Comparison of ENCODE assay signal across 9 mouse cellular contexts in genomic region chr1:172119720-172120119, GRCm38 (mm10). TPM values are rescaled to one million over a fixed set of nuclear protein-coding genes. Genes with fewer than 3 reads are reported as not detected.
A peak's percentile ranks its signal among the peaks of the same experiment; 100 is the strongest.
DNase-seq lines count a peak whose midpoint lies in the region; ATAC-seq lines count a peak whose summit lies in the region.
"Had no signal": no experiment of that assay in that cellular context is flagged by ENCODE, and none has a peak within 500 bp of the region (broad histone marks: within the 10 kb centered on the region; RNA-seq: fewer than 3 reads in every experiment).

No protein-coding gene starts in this region.

- H3K36me3 ChIP-seq in intestine, embryonic 14.5 days (ENCODE audit: control insufficient read depth, insufficient read depth, low read length) = peaks cover 91% of the 10 kb centered on the region
- peaks cover 44% of the 10 kb centered on the region for H3K36me3 ChIP-seq in intestine, embryonic 16.5 days (ENCODE audit: control insufficient read depth, insufficient read depth, low read length)
- H3K36me3 ChIP-seq in embryonic facial prominence, embryonic 11.5 days (replicated peaks; ENCODE audit: control insufficient read depth, insufficient read depth, low read depth, low read length) = peaks cover 29% of the 10 kb centered on the region

- 0 out of 2 replicates have a peak, but pooled peaks have one; percentile 50 for ATAC-seq in intestine, embryonic 14.5 days (replicated peaks; ENCODE audit: low FRiP score, low TSS enrichment, low read depth)
- ATAC-seq in intestine, embryonic 16.5 days = no peak
- ATAC-seq in embryonic facial prominence, embryonic 11.5 days (replicated peaks; ENCODE audit: insufficient number of reproducible peaks, low FRiP score, low TSS enrichment, low read depth) = no peak
- ATAC-seq in inflammation-experienced regulatory T-cells, adult 6 months = peak; percentile 80

- no peak for DNase-seq in intestine, embryonic 14.5 days (ENCODE audit: low spot score)
- peak; percentile 70 for DNase-seq in CD4-positive helper T cell, adult 2 months (ENCODE audit: low read depth, low spot score)
- peak; percentile 12 to 59 for DNase-seq in adrenal gland, postnatal 36 days
- peak; percentile 82 for DNase-seq in embryonic facial prominence, embryonic 11.5 days (ENCODE audit: low spot score)
- DNase-seq in lung, postnatal 36 days = peak; percentile 77
- no peak for DNase-seq in urinary bladder, adult 2 months (ENCODE audit: low spot score)

- H3K4me2 ChIP-seq in intestine, embryonic 14.5 days (ENCODE audit: low read length) = no peak overlapping the region
- no peak overlapping the region for H3K4me2 ChIP-seq in intestine, embryonic 16.5 days (ENCODE audit: low read depth, low read length)
- no peak overlapping the region for H3K4me2 ChIP-seq in embryonic facial prominence, embryonic 11.5 days (ENCODE audit: low read depth, low read length)
- H3K4me2 ChIP-seq: embryonic facial prominence, embryonic 13.5 days had no signal

- no peaks in the 10 kb centered on the region for H3K4me1 ChIP-seq in intestine, embryonic 14.5 days (replicated peaks; ENCODE audit: control insufficient read depth, insufficient read depth, low read length)
- no peaks in the 10 kb centered on the region for H3K4me1 ChIP-seq in intestine, embryonic 16.5 days (ENCODE audit: control insufficient read depth, insufficient read depth, low read length)
- no peaks in the 10 kb centered on the region for H3K4me1 ChIP-seq in embryonic facial prominence, embryonic 11.5 days (ENCODE audit: control insufficient read depth, insufficient read depth, low read length)
- H3K4me1 ChIP-seq: embryonic facial prominence, embryonic 13.5 days had no signal

- H3K27ac ChIP-seq in intestine, embryonic 14.5 days (ENCODE audit: low read depth) = no peak overlapping the region
- no peak overlapping the region for H3K27ac ChIP-seq in intestine, embryonic 16.5 days (ENCODE audit: low read length)
- H3K27ac ChIP-seq in embryonic facial prominence, embryonic 11.5 days (replicated peaks; ENCODE audit: low read depth, low read length) = no peak overlapping the region
- H3K27ac ChIP-seq: embryonic facial prominence, embryonic 13.5 days had no signal

- 53% methylated on average over 3 of the region's 3 CpGs for WGBS in intestine, embryonic 14.5 days
- WGBS in intestine, embryonic 16.5 days = 41% methylated on average over 3 of the region's 3 CpGs
- 55% methylated on average over 3 of the region's 3 CpGs for WGBS in embryonic facial prominence, embryonic 11.5 days

- H3K4me3 ChIP-seq in intestine, embryonic 14.5 days (ENCODE audit: low read depth, low read length) = no peak overlapping the region
- no peak overlapping the region for H3K4me3 ChIP-seq in intestine, embryonic 16.5 days (ENCODE audit: low read length)
- no peak overlapping the region for H3K4me3 ChIP-seq in embryonic facial prominence, embryonic 11.5 days (ENCODE audit: low read depth, low read length)
- H3K4me3 ChIP-seq: embryonic facial prominence, embryonic 13.5 days had no signal

- H3K9ac ChIP-seq in intestine, embryonic 14.5 days (ENCODE audit: low read length) = no peak overlapping the region
- H3K9ac ChIP-seq in intestine, embryonic 16.5 days (ENCODE audit: low read depth, low read length) = no peak overlapping the region
- no peak overlapping the region for H3K9ac ChIP-seq in embryonic facial prominence, embryonic 11.5 days (replicated peaks; ENCODE audit: low read length)
- H3K9ac ChIP-seq: embryonic facial prominence, embryonic 13.5 days had no signal

- no peaks in the 10 kb centered on the region for H3K9me3 ChIP-seq in intestine, embryonic 14.5 days (ENCODE audit: control insufficient read depth, low read length)
- no peaks in the 10 kb centered on the region for H3K9me3 ChIP-seq in intestine, embryonic 16.5 days (ENCODE audit: control insufficient read depth, low read length)
- H3K9me3 ChIP-seq in embryonic facial prominence, embryonic 11.5 days (replicated peaks; ENCODE audit: control insufficient read depth, low read length) = no peaks in the 10 kb centered on the region
- H3K9me3 ChIP-seq: embryonic facial prominence, embryonic 13.5 days had no signal

- H3K27me3 ChIP-seq in intestine, embryonic 14.5 days (replicated peaks; ENCODE audit: control insufficient read depth, insufficient read depth, low read length) = no peaks in the 10 kb centered on the region
- H3K27me3 ChIP-seq in intestine, embryonic 16.5 days (replicated peaks; ENCODE audit: control insufficient read depth, insufficient read depth, low read length) = no peaks in the 10 kb centered on the region
- H3K27me3 ChIP-seq in embryonic facial prominence, embryonic 11.5 days (ENCODE audit: control insufficient read depth, insufficient read depth, low read length) = no peaks in the 10 kb centered on the region
- H3K27me3 ChIP-seq: embryonic facial prominence, embryonic 13.5 days had no signal

RNA-seq across cellular contexts. Expression of gene Pex19, which starts 6.8 kb away (rescaled TPM):
- polyA plus RNA-seq in intestine, embryonic 14.5 days (2014; fragmentation: Nextera tagmentation; extraction: Ambion mirVana) = 140 TPM in 2 replicates
- polyA plus RNA-seq in intestine, embryonic 16.5 days (2015; fragmentation: Nextera tagmentation; extraction: Ambion mirVana) = 161 TPM in 2 replicates
- 100 to 1,000 TPM; 112 to 147 TPM for total RNA-seq in adrenal gland, postnatal 36 days (2021)
- 153 and 155 TPM in 2 replicates for polyA plus RNA-seq in embryonic facial prominence, embryonic 11.5 days (2014; fragmentation: Nextera tagmentation; extraction: Ambion mirVana)
- 10 to 100 TPM; 61.2 to 81.8 (median 78.3) TPM for polyA plus RNA-seq in inflammation-experienced regulatory T-cells, adult 6 months (2017; shearing (Covaris generic))
- 89.4 and 89.6 TPM in 2 replicates for polyA plus RNA-seq in urinary bladder, adult 2 months (2012; rRNA removed)

RNA-seq across cellular contexts. Expression of gene Dcaf8, which starts 28.2 kb away (rescaled TPM):
- 102 and 114 TPM in 2 replicates for polyA plus RNA-seq in intestine, embryonic 14.5 days (2014; fragmentation: Nextera tagmentation; extraction: Ambion mirVana)
- 93.2 and 102 TPM in 2 replicates for polyA plus RNA-seq in intestine, embryonic 16.5 days (2015; fragmentation: Nextera tagmentation; extraction: Ambion mirVana)
- 100 to 1,000 TPM; 108 to 143 TPM for total RNA-seq in adrenal gland, postnatal 36 days (2021)
- 103 and 109 TPM in 2 replicates for polyA plus RNA-seq in embryonic facial prominence, embryonic 11.5 days (2014; fragmentation: Nextera tagmentation; extraction: Ambion mirVana)
- 10 to 100 TPM; 46.7 to 99.2 (median 78.4) TPM for polyA plus RNA-seq in inflammation-experienced regulatory T-cells, adult 6 months (2017; shearing (Covaris generic))
- 115 and 118 TPM in 2 replicates for polyA plus RNA-seq in urinary bladder, adult 2 months (2012; rRNA removed)

RNA-seq across cellular contexts. Expression of gene Ncstn, which starts 37.1 kb away (rescaled TPM):
- polyA plus RNA-seq in intestine, embryonic 14.5 days (2014; fragmentation: Nextera tagmentation; extraction: Ambion mirVana) = 140 TPM in 2 replicates
- polyA plus RNA-seq in intestine, embryonic 16.5 days (2015; fragmentation: Nextera tagmentation; extraction: Ambion mirVana) = 159 TPM in 2 replicates
- total RNA-seq in adrenal gland, postnatal 36 days (2021) = 100 to 1,000 TPM in 1 of 2 experiments, 10 to 100 TPM in 1; 94.4 to 101 TPM
- polyA plus RNA-seq in embryonic facial prominence, embryonic 11.5 days (2014; fragmentation: Nextera tagmentation; extraction: Ambion mirVana) = 85.6 and 89.2 TPM in 2 replicates
- 100 to 1,000 TPM in 2 of 3 experiments, 10 to 100 TPM in 1; 97.1 to 147 (median 109) TPM for polyA plus RNA-seq in inflammation-experienced regulatory T-cells, adult 6 months (2017; shearing (Covaris generic))
- 94.8 and 100.0 TPM in 2 replicates for polyA plus RNA-seq in urinary bladder, adult 2 months (2012; rRNA removed)

RNA-seq across cellular contexts. Expression of gene Copa, which starts 37.4 kb away (rescaled TPM):
- 182 and 183 TPM in 2 replicates for polyA plus RNA-seq in intestine, embryonic 14.5 days (2014; fragmentation: Nextera tagmentation; extraction: Ambion mirVana)
- 204 and 218 TPM in 2 replicates for polyA plus RNA-seq in intestine, embryonic 16.5 days (2015; fragmentation: Nextera tagmentation; extraction: Ambion mirVana)
- 100 to 1,000 TPM; 178 to 197 TPM for total RNA-seq in adrenal gland, postnatal 36 days (2021)
- polyA plus RNA-seq in embryonic facial prominence, embryonic 11.5 days (2014; fragmentation: Nextera tagmentation; extraction: Ambion mirVana) = 185 and 186 TPM in 2 replicates
- 100 to 1,000 TPM in 1 of 3 experiments, 10 to 100 TPM in 2; 94.5 to 111 (median 98.0) TPM for polyA plus RNA-seq in inflammation-experienced regulatory T-cells, adult 6 months (2017; shearing (Covaris generic))
- polyA plus RNA-seq in urinary bladder, adult 2 months (2012; rRNA removed) = 84.9 and 135 TPM in 2 replicates

Comparison
In these comparisons a context has a peak if more than half of its experiments do, and no peak if none do; other contexts are left out.
1. ATAC-seq: peak in intestine, embryonic 14.5 days (single experiment) and inflammation-experienced regulatory T-cells, adult 6 months (single experiment); none in intestine, embryonic 16.5 days (single experiment) and embryonic facial prominence, embryonic 11.5 days (single experiment).
2. DNase-seq: peak in CD4-positive helper T cell, adult 2 months (single experiment), adrenal gland, postnatal 36 days (2 of 2), embryonic facial prominence, embryonic 11.5 days (single experiment) and lung, postnatal 36 days (single experiment); none in intestine, embryonic 14.5 days (single experiment) and urinary bladder, adult 2 months (single experiment).